Mouse (Mus musculus): Measurements from ENCODE around the gene Dedd. TPM values are rescaled to one million over a fixed set of nuclear protein-coding genes. Genes with fewer than 3 reads are reported as not detected.
A peak's percentile ranks its signal among the peaks of the same experiment; 100 is the strongest.

Gene Dedd
- polyA plus RNA-seq, 1 experiment from 2014 or later: 54.1 TPM

DNA sequence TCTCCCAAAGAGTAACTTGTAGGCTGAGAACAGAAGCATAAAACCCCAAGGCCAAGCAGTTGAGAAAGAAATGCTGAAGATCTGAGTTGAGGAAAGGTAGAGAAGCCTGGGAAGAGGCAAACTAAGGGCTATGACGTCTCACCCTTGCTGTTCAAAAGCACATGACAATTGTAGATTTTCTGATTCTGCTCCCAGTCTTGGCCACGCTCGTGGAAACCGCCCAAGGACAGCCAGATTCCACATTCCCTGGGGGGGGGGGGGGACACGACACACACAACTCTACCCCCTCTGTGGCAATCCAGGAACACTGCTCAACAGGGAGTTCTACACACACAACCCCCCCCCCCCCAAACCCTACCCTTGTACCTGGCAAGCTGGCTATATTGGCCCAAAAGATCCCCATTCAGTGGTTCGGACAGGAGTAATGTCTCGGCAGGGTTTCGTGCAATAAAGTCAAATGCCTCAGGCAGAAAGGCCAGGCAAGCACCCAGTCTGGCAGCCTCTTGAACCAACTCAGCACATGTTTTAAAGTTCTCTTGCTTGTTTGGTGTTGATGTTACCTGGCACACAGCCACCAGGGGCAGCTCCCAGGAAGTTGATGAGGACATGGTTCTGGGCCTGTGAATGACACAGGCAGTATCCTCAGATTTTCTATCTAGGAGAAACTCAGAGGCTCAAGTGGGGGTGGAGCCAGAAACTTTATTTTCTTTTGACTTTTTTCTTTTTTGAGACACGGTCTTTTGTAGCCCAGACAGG, 15.2 kb downstream of the Dedd start:
- H3K9ac ChIP-seq (replicated peaks; ENCODE audit: low read depth, low read length): no peak overlapping the region
- H3K4me3 ChIP-seq (ENCODE audit: low read depth, low read length): peak overlapping the region; percentile 96; the same call in 1 of the 2 replicates
- 85% methylated on average over 9 of the region's 9 CpGs for WGBS
- ATAC-seq (ENCODE audit: insufficient number of reproducible peaks, insufficient read depth, low FRiP score, low read depth): no peak
- peaks cover 7% of the 10 kb centered on the region; the same call in 1 of the 2 replicates for H3K4me1 ChIP-seq (ENCODE audit: control insufficient read depth, insufficient read depth, low read length)
- peaks cover 31% of the 10 kb centered on the region for H3K36me3 ChIP-seq (ENCODE audit: control insufficient read depth, insufficient read depth, low read length)
- H3K27me3 ChIP-seq (ENCODE audit: control insufficient read depth, insufficient read depth, low read length): no peaks in the 10 kb centered on the region
- H3K4me2 ChIP-seq (replicated peaks; ENCODE audit: low read depth, low read length): peak overlapping the region; percentile 50; the same call in 1 of the 2 replicates
- H3K9me3 ChIP-seq (ENCODE audit: control insufficient read depth, low read depth, low read length): 0 out of 2 replicates have a peak, but pooled peaks cover 3% of the 10 kb centered on the region
- H3K27ac ChIP-seq (ENCODE audit: low read length): no peak overlapping the region

DNA sequence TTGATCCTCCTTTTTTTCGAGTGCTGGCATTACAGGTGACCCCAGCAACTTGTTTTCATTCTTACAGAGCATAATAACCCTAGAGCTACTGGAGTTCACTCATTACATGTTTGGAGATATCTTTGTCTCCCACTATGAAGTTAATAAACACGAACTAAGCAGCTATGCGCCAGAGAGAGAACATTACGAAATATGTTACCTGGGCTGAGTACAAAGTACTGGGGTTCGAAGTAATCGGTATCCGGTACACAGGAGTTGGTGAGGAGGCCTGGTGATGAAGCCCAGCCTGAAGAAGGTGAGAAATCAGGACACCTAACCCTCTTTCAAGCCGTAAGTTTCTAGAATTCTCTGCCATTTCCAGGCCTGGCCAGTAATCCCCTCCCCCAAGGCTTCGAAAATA, 15.8 kb downstream of the Dedd start:
- H3K9me3 ChIP-seq (ENCODE audit: control insufficient read depth, low read depth, low read length): 0 out of 2 replicates have a peak, but pooled peaks cover 3% of the 10 kb centered on the region
- H3K36me3 ChIP-seq (ENCODE audit: control insufficient read depth, insufficient read depth, low read length): peaks cover 25% of the 10 kb centered on the region; the same call in 1 of the 2 replicates
- 75% methylated on average over 9 of the region's 9 CpGs for WGBS
- peaks cover 7% of the 10 kb centered on the region; the same call in 1 of the 2 replicates for H3K4me1 ChIP-seq (ENCODE audit: control insufficient read depth, insufficient read depth, low read length)
- ATAC-seq (ENCODE audit: insufficient number of reproducible peaks, insufficient read depth, low FRiP score, low read depth): no peak
- peak overlapping the region; percentile 96 for H3K4me3 ChIP-seq (ENCODE audit: low read depth, low read length)
- no peak overlapping the region for H3K27ac ChIP-seq (ENCODE audit: low read length)
- H3K9ac ChIP-seq (replicated peaks; ENCODE audit: low read depth, low read length): peak overlapping the region; percentile 76; the same call in 1 of the 2 replicates
- H3K4me2 ChIP-seq (replicated peaks; ENCODE audit: low read depth, low read length): peak overlapping the region; percentile 50
- H3K27me3 ChIP-seq (ENCODE audit: control insufficient read depth, insufficient read depth, low read length): no peaks in the 10 kb centered on the region

DNA sequence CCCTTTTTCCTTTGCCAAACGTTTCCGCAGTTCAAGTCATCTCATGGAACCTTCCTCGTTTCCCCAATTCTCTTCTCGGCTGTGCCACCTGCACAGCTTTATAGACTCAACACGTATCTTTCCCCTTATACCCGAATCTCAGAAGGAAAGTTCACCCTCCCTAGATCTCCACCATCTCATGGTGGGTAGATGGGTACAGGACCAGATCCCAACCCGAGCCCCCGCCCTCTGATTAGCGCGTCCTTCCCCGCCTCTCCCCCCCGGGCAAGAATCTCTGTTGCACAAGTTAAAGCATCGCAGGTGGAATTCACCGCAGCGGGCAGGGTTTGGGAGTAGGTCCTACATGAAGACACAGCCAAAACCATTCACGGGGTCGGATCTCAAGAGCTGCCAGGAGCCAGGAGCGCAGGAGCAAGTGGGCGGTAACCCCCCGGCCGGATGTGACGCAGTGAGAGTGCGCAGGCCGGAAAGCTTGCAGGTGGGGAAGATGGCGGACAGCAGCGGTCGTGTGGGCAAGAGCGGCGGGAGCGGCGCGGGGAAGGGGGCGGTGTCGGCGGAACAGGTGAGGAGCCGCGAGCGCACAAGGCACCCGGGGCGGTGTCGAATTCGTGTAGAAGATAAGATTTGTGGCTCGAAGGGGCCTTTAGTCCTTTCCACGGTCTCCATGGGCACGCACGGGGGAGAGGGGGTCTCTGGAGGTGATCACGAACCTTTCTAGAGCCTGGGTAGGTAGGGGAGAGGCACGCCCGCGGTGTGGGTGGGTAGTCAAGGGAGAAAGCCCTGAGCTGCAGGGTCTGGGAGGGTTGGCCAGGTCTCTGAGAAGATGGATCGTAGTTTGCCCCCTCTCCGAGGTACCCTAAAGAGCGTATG, 16.5 kb downstream of the Dedd start, which contains the start of the genes Nit1 and Pfdn2:
Nit1 (minus strand) TSS at position 422 of the 870 bp plus-strand sequence.
Pfdn2 (plus strand) TSS at position 446 of the 870 bp plus-strand sequence.
- H3K9me3 ChIP-seq (ENCODE audit: control insufficient read depth, low read depth, low read length): 0 out of 2 replicates have a peak, but pooled peaks cover 3% of the 10 kb centered on the region
- H3K4me2 ChIP-seq (replicated peaks; ENCODE audit: low read depth, low read length): peak within 1 kb of the TSS; percentile 86
- H3K27me3 ChIP-seq (ENCODE audit: control insufficient read depth, insufficient read depth, low read length): no peaks in the 10 kb centered on the region
- peaks cover 22% of the 10 kb centered on the region; the same call in 1 of the 2 replicates for H3K36me3 ChIP-seq (ENCODE audit: control insufficient read depth, insufficient read depth, low read length)
- WGBS: 1% methylated on average over 53 of the region's 53 CpGs
- peak within 1 kb of the TSS; percentile 53; the same call in 1 of the 2 replicates for H3K27ac ChIP-seq (ENCODE audit: low read length)
- H3K4me1 ChIP-seq (ENCODE audit: control insufficient read depth, insufficient read depth, low read length): peaks cover 7% of the 10 kb centered on the region; the same call in 1 of the 2 replicates
- peak within 1 kb of the TSS; percentile 76 for H3K9ac ChIP-seq (replicated peaks; ENCODE audit: low read depth, low read length)
- ATAC-seq (ENCODE audit: insufficient number of reproducible peaks, insufficient read depth, low FRiP score, low read depth): peak; percentile 88
- peak within 1 kb of the TSS; percentile 96 for H3K4me3 ChIP-seq (ENCODE audit: low read depth, low read length)

DNA sequence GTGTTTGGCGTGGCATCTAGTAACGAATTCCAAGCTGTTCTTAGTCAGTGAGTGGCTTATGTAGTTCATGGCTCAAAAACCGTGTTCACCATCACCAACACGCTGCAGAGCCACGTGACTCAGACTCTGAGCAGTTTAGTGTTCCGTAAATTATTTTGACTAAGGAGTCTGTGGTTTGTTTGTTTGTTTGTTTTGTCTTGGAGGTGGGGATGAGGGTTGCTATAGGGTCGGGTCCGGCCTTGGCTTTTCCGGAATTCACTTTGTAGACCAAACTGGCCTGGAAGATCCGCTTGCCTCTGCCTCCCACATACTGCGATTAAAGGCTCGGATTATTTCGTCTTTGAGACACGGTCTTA, 17.1 kb downstream of the Dedd start:
- Histone ChIP-seq H3K4me3 (ENCODE audit: low read depth, low read length) (peak overlapping the region; percentile 96), H3K27me3 (ENCODE audit: control insufficient read depth, insufficient read depth, low read length) (no peaks in the 10 kb centered on the region), H3K36me3 (ENCODE audit: control insufficient read depth, insufficient read depth, low read length) (peaks cover 16% of the 10 kb centered on the region; the same call in 1 of the 2 replicates), H3K9me3 (ENCODE audit: control insufficient read depth, low read depth, low read length) (0 out of 2 replicates have a peak, but pooled peaks cover 3% of the 10 kb centered on the region), H3K4me1 (ENCODE audit: control insufficient read depth, insufficient read depth, low read length) (peaks cover 7% of the 10 kb centered on the region; the same call in 1 of the 2 replicates), H3K9ac (replicated peaks; ENCODE audit: low read depth, low read length) (peak overlapping the region; percentile 76), H3K4me2 (replicated peaks; ENCODE audit: low read depth, low read length) (peak overlapping the region; percentile 86), H3K27ac (ENCODE audit: low read length) (peak overlapping the region; percentile 10; the same call in 1 of the 2 replicates)
- peak; percentile 7; the same call in 1 of the 2 replicates for ATAC-seq (ENCODE audit: insufficient number of reproducible peaks, insufficient read depth, low FRiP score, low read depth)
- WGBS: 2% methylated on average over 14 of the region's 14 CpGs

DNA sequence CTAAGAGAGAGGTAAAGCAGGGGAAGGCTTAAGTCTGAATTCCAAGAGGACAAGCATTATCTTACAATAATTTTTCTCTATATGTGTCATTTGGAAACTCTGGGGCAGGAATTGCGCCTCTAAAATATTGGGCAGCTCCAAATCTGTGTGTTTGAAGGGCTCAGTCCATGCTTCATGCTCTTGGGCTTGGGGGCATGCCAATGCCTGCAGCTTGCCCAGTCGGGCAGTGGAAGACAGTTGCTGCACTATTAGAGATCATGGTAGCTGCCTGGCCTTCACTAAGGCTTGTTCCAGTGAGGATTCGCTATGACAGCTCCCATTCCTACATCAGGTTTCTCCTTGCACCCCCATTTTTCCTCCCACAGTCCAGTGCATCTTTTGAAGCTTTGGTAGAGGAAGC, 19.7 kb downstream of the Dedd start:
- H3K4me1 ChIP-seq (ENCODE audit: control insufficient read depth, insufficient read depth, low read length): peaks cover 7% of the 10 kb centered on the region; the same call in 1 of the 2 replicates
- H3K27me3 ChIP-seq (ENCODE audit: control insufficient read depth, insufficient read depth, low read length): no peaks in the 10 kb centered on the region
- 93% methylated on average over 3 of the region's 3 CpGs for WGBS
- no peak overlapping the region for H3K4me3 ChIP-seq (ENCODE audit: low read depth, low read length)
- no peak for ATAC-seq (ENCODE audit: insufficient number of reproducible peaks, insufficient read depth, low FRiP score, low read depth)
- no peak overlapping the region for H3K27ac ChIP-seq (ENCODE audit: low read length)
- H3K4me2 ChIP-seq (replicated peaks; ENCODE audit: low read depth, low read length): no peak overlapping the region
- no peak overlapping the region for H3K9ac ChIP-seq (replicated peaks; ENCODE audit: low read depth, low read length)
- H3K36me3 ChIP-seq (ENCODE audit: control insufficient read depth, insufficient read depth, low read length): no peaks in the 10 kb centered on the region
- H3K9me3 ChIP-seq (ENCODE audit: control insufficient read depth, low read depth, low read length): 0 out of 2 replicates have a peak, but pooled peaks cover 3% of the 10 kb centered on the region

DNA sequence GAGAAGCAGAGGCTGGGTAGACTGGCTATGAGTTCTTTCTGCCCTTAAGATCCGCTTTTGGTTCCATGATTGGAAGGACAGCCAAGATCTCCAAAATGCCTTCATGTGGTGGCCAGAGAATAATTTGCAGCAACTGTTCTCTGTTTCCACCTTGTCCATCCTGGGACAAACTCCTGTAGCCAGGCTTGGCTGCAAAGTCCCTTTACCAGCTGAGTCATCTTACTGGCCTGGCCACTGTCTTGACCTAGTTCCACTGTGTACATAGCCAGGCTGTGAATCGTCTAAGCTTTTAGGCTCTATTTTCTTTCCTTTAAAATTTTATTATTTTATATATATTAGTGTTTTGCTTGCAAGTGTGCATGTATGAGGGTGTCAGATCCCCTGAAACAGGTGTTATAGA, 20.3 kb downstream of the Dedd start:
- Histone ChIP-seq H3K4me1 (ENCODE audit: control insufficient read depth, insufficient read depth, low read length) (peaks cover 7% of the 10 kb centered on the region; the same call in 1 of the 2 replicates), H3K27me3 (ENCODE audit: control insufficient read depth, insufficient read depth, low read length) (no peaks in the 10 kb centered on the region), H3K36me3 (ENCODE audit: control insufficient read depth, insufficient read depth, low read length) (no peaks in the 10 kb centered on the region), H3K4me2 (replicated peaks; ENCODE audit: low read depth, low read length) (no peak overlapping the region), H3K27ac (ENCODE audit: low read length) (no peak overlapping the region), H3K9ac (replicated peaks; ENCODE audit: low read depth, low read length) (no peak overlapping the region), H3K9me3 (ENCODE audit: control insufficient read depth, low read depth, low read length) (0 out of 2 replicates have a peak, but pooled peaks cover 3% of the 10 kb centered on the region), H3K4me3 (ENCODE audit: low read depth, low read length) (no peak overlapping the region)
- ATAC-seq (ENCODE audit: insufficient number of reproducible peaks, insufficient read depth, low FRiP score, low read depth): no peak
- 91% methylated on average over 2 of the region's 2 CpGs for WGBS

DNA sequence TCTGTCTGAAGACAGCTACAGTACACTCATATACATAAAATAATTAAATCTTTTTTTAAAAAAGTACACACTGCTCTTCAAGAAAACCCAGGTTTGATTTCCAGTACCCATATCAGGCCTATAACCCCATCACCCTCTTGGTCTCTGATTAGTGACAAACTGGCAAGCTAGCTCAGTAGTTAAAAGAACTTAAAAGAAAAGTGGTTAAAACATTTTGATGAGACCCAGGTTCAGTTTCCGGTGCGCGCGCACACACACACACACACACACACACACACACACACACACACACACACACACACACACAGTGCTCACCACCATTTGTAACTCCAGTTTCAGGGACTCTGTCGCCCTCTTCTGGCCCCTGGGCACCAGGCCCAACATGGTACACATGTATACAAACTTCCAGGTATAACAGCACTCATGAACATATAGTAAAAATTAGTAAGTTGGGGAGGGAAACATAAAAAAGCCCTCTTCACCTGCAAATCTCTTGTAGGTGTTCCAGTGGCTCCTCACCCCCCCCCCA, 26.9 kb downstream of the Dedd start:
- H3K4me1 ChIP-seq (ENCODE audit: control insufficient read depth, insufficient read depth, low read length): peaks cover 6% of the 10 kb centered on the region
- ATAC-seq (ENCODE audit: insufficient number of reproducible peaks, insufficient read depth, low FRiP score, low read depth): no peak
- H3K4me2 ChIP-seq (replicated peaks; ENCODE audit: low read depth, low read length): no peak overlapping the region
- H3K4me3 ChIP-seq (ENCODE audit: low read depth, low read length): no peak overlapping the region
- 78% methylated on average over 5 of the region's 5 CpGs for WGBS
- H3K9ac ChIP-seq (replicated peaks; ENCODE audit: low read depth, low read length): no peak overlapping the region
- H3K27me3 ChIP-seq (ENCODE audit: control insufficient read depth, insufficient read depth, low read length): no peaks in the 10 kb centered on the region
- H3K36me3 ChIP-seq (ENCODE audit: control insufficient read depth, insufficient read depth, low read length): peaks cover 15% of the 10 kb centered on the region; the same call in 1 of the 2 replicates
- 0 out of 2 replicates have a peak, but pooled peaks cover 3% of the 10 kb centered on the region for H3K9me3 ChIP-seq (ENCODE audit: control insufficient read depth, low read depth, low read length)
- no peak overlapping the region for H3K27ac ChIP-seq (ENCODE audit: low read length)
